Mouse (Mus musculus) hindbrain, embryonic 10.5 days (tissue): ENCODE data around the gene Hoxb4. TPM values are rescaled to one million over a fixed set of nuclear protein-coding genes. Genes with fewer than 3 reads are reported as not detected.

Source experiments
- DNase-seq: peaks from one replicate; pipeline ENCODE4 v3.0.0-alpha.2; 2017; ENCODE audit warnings: low spot score
- H3K27ac ChIP-seq: fragments of 300-500 bp; sonication (generic); 2 replicates; pipeline ENCODE4 v1.5.1; 2016; ENCODE audit warnings: mild to moderate bottlenecking, moderate library complexity
- H3K27me3 ChIP-seq: fragments of 300-500 bp; sonication (generic); 2 replicates; pipeline ENCODE4 v1.6.1; 2016; ENCODE audit warnings: mild to moderate bottlenecking; ENCODE audit not compliant: poor library complexity, insufficient read depth, severe bottlenecking
- H3K36me3 ChIP-seq: fragments of 300-500 bp; sonication (generic); 2 replicates; pipeline ENCODE4 v1.6.1; 2016; ENCODE audit warnings: mild to moderate bottlenecking, moderate library complexity
- H3K4me1 ChIP-seq: fragments of 300-500 bp; sonication (generic); replicated peaks from 2 replicates; pipeline ENCODE4 v1.6.1; 2016; ENCODE audit warnings: mild to moderate bottlenecking
- H3K4me3 ChIP-seq: fragments of 300-500 bp; sonication (generic); 2 replicates; pipeline ENCODE4 v1.5.1; 2016; ENCODE audit warnings: mild to moderate bottlenecking, moderate library complexity
- H3K9me3 ChIP-seq: fragments of 300-500 bp; sonication (generic); 2 replicates; pipeline ENCODE4 v1.6.1; 2016; ENCODE audit warnings: mild to moderate bottlenecking, moderate library complexity
- WGBS: fragments of 180-500 bp; shearing (Covaris S2); methylation state at CpG from one replicate; pipeline ENCODE4 v1.1.7; 2016; 5-methylcytosine and 5-hydroxymethylcytosine counted together
- polyA plus RNA-seq: library from polyadenylated mRNA; unstranded; fragments of >200 nt; fragmentation: Nextera tagmentation; extraction: Ambion mirVana; gene quantifications from 2 replicates; pipeline ENCODE4 v1.2.1, GENCODE M21; 2016

The Hoxb4 gene
- 0.47 and 3.1 TPM in 2 replicates for polyA plus RNA-seq

DNA sequence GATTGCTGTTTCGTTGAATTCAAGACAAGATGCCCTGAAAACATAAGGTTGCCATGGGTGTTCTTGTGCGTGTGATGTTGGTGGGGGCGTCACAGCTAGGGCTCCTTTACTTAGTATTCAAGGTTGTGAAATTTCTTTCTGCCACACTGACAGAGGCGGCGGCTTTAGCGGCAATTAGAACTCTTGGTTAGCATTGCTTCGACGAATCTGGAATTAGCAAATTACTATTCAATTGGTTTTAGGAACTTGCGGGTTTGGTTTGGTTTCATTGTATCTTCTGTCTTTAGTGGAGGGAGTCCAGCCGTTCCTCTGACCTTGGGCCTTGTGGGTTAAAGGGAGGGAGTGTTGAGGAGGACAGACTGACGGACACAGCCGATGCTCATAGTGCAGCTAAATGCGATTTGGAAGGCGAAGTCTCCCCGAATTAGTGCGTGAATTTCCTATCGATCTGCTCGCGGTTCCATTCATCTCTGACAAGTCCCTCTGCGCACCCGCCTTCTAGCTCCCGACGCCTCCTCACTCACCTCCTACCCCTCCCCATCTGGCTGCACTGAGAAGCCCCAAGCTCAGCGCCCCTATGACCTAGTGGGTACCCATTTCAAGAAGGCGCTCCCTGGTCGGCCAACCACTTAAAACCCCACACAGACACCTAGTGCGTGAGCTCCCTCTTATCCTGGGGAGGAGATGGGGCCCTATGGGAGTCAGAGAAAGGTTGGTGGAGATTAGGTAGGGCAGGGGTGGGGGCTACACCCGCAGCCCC is at the start of gene Hoxb4:
Gene Hoxb4, plus strand, starts transcription at position 660 of the 760 bp plus-strand sequence.
- H3K4me1 ChIP-seq: peaks cover 18% of the 10 kb centered on the region
- H3K4me3 ChIP-seq: peak within 1 kb of the TSS; percentile 56
- H3K36me3 ChIP-seq: no peaks in the 10 kb centered on the region
- no peak for DNase-seq
- H3K9me3 ChIP-seq: no peaks in the 10 kb centered on the region
- peaks cover 100% of the 10 kb centered on the region for H3K27me3 ChIP-seq
- WGBS: 2% methylated on average over 28 of the region's 28 CpGs
- peak within 1 kb of the TSS; percentile 70 for H3K27ac ChIP-seq

DNA sequence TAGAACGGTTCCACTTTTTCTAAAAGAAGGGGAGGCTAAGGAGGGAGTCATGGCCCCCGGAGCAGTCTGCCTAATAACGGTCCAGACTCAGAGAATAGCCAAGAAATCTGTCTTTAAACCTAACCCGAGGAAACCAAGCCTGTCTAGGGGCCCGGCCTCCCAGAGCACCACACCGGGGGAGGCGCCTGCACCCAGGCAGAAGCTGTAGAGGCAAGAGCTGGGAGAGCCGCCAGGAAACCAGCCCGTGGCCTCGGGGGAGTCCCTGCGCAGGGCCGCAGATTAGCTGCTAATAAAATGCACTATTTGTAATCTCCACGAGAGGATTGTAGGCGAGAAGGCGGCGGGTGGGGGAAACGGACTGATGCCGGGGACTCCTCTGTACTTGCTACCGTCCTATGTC is 48.2 kb upstream of the Hoxb4 start:
- no peaks in the 10 kb centered on the region for H3K9me3 ChIP-seq
- H3K4me3 ChIP-seq: no peak overlapping the region
- peaks cover 14% of the 10 kb centered on the region for H3K4me1 ChIP-seq
- no peaks in the 10 kb centered on the region for H3K36me3 ChIP-seq
- peaks cover 100% of the 10 kb centered on the region for H3K27me3 ChIP-seq
- no peak overlapping the region for H3K27ac ChIP-seq
- no peak for DNase-seq
- WGBS: under 1% methylated on average over 19 of the region's 19 CpGs

DNA sequence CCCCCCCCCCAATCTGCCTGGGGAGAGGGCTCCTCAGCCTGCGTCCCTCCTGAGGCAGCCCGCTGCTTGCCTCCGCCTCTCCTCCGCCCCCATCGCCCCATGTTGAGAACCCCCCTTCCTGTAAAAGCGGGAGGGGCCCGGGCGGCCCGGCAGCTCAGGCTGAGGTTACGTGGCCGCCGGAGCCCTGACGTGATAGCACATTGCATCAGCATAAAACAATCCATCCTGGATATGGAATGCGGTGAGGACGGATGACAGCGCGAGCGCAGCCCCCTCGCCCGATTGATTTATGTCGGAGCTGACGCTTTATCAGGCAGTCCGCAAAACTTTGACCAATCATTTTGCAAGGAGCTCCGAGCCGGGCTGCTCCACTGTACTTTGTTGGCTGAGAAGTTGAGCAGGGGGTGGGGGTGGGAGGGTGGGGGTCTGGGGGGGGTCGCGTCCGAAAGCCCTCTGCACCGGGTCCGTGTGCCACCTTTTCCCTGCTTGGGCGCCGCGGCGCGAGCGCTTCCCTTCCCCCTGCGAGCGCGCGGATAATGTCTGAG is 47.0 kb upstream of the Hoxb4 start, which contains the start of gene Hoxb9:
Gene Hoxb9, plus strand, starts transcription at position 462 of the 545 bp plus-strand sequence.
- Histone ChIP-seq H3K36me3 (no peaks in the 10 kb centered on the region), H3K9me3 (no peaks in the 10 kb centered on the region), H3K27ac (no peak within 1 kb of the TSS), H3K4me3 (peak within 1 kb of the TSS; percentile 24; the same call in 1 of the 2 replicates), H3K4me1 (peaks cover 14% of the 10 kb centered on the region), H3K27me3 (peaks cover 100% of the 10 kb centered on the region)
- 1% methylated on average over 40 of the region's 40 CpGs for whole genome bisulfite sequencing
- no peak for DNase-seq

DNA sequence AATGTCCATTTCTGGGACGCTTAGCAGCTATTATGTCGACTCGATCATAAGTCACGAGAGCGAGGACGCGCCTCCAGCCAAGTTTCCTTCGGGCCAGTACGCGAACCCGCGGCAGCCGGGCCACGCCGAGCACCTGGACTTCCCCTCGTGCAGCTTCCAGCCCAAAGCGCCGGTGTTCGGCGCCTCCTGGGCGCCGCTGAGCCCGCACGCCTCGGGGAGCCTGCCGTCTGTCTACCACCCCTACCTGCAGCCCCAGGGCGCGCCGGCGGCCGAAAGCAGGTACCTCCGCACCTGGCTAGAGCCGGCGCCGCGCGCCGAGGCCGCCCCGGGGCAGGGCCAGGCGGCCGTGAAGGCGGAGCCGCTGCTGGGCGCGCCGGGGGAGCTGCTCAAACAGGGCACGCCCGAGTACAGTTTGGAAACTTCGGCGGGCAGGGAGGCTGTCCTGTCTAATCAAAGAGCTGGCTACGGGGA is 46.5 kb upstream of the Hoxb4 start:
- H3K4me3 ChIP-seq: peak overlapping the region; percentile 24; the same call in 1 of the 2 replicates
- peaks cover 14% of the 10 kb centered on the region for H3K4me1 ChIP-seq
- no peaks in the 10 kb centered on the region for H3K9me3 ChIP-seq
- no peaks in the 10 kb centered on the region for H3K36me3 ChIP-seq
- H3K27ac ChIP-seq: no peak overlapping the region
- WGBS: under 1% methylated on average over 52 of the region's 52 CpGs
- peaks cover 100% of the 10 kb centered on the region for H3K27me3 ChIP-seq
- DNase-seq: no peak

DNA sequence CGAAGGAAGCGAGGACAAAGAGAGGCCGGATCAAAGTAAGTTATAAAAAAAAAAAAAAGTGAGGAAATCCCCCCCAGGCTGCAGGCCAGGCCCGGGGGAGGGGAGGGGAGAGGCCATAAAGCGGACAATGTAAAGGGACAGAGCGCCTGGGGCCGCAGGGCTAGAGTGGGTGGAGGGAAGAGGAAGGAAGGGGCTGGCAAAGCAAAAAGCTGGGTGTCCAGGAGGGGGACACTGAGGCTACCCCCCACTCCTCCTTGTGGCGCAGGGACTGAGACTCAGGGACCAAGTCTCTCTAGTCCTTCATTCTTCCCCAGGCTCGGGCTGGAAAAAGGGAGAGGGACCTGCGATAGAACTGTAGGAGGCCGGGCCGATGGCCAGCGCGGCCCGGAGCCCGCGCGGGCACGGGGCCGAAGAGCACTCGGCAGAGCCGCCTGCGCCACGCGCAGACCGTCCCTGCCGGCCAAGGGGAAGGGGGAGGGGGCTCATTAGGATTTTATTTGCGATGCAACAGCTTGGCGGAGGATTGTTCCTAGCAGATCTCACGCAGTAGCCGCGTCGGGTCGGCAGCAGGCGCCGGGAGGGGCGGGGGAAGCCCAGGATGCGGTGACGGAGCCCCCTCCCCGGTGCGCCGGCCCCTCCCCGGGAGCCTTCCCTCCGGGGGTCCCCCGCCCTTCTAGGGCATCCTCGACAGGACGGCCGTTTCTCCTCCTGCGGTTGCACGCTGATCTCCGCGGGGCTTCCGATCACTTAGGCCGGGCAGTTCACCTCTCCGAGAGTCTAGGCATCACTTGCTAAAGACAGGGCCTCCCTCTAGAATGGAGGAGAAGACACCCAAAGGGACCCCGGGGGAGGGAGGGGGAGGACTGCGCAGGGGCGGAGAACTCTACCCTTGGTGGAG is 45.8 kb upstream of the Hoxb4 start:
- Histone ChIP-seq H3K4me1 (peaks cover 14% of the 10 kb centered on the region), H3K27me3 (peaks cover 100% of the 10 kb centered on the region), H3K36me3 (no peaks in the 10 kb centered on the region), H3K27ac (no peak overlapping the region), H3K9me3 (no peaks in the 10 kb centered on the region), H3K4me3 (no peak overlapping the region)
- DNase-seq: no peak
- WGBS: under 1% methylated on average over 58 of the region's 58 CpGs

DNA sequence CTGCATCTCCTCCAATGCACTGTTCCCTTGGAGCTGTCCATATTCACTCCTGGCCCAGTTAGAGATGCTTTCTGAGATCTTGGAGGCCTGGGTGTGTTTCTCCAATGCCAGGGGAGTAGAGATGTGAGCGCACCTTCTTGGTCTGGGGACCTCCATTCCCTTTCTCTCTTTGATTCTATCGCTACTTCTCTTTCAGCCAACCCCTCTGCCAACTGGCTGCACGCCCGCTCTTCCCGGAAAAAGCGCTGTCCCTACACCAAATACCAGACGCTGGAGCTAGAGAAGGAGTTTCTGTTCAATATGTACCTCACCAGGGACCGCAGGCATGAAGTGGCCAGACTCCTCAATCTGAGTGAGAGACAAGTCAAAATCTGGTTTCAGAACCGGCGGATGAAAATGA is 43.6 kb upstream of the Hoxb4 start:
- 4% methylated on average over 10 of the region's 10 CpGs for WGBS
- Histone ChIP-seq H3K27ac (no peak overlapping the region), H3K36me3 (no peaks in the 10 kb centered on the region), H3K9me3 (no peaks in the 10 kb centered on the region), H3K4me3 (no peak overlapping the region), H3K27me3 (peaks cover 100% of the 10 kb centered on the region), H3K4me1 (peaks cover 14% of the 10 kb centered on the region)
- no peak for DNase-seq

DNA sequence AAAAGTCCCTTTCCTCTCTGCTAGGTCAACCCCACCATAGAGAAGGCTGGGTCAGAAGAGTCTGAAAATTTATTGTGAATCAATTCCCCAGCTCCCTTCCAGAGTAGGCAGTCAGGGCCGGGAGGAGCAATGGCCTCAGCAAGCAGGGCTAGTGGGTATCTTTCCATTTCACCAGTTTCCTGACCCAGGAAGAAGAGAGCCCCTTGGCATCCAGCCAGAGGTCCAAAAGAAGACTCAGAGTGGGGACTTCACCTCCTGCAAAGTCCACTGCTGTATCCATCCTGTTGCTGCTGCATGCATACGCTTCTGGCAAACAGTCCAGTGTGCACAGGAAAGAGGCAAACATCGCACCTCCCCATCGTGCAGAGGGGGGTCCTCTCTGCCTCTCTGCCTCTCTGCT is 42.2 kb upstream of the Hoxb4 start:
- Histone ChIP-seq H3K4me3 (no peak overlapping the region), H3K27ac (no peak overlapping the region), H3K36me3 (no peaks in the 10 kb centered on the region), H3K27me3 (peaks cover 100% of the 10 kb centered on the region), H3K4me1 (peaks cover 14% of the 10 kb centered on the region), H3K9me3 (no peaks in the 10 kb centered on the region)
- no peak for DNase-seq
- 6% methylated on average over 4 of the region's 4 CpGs for WGBS

DNA sequence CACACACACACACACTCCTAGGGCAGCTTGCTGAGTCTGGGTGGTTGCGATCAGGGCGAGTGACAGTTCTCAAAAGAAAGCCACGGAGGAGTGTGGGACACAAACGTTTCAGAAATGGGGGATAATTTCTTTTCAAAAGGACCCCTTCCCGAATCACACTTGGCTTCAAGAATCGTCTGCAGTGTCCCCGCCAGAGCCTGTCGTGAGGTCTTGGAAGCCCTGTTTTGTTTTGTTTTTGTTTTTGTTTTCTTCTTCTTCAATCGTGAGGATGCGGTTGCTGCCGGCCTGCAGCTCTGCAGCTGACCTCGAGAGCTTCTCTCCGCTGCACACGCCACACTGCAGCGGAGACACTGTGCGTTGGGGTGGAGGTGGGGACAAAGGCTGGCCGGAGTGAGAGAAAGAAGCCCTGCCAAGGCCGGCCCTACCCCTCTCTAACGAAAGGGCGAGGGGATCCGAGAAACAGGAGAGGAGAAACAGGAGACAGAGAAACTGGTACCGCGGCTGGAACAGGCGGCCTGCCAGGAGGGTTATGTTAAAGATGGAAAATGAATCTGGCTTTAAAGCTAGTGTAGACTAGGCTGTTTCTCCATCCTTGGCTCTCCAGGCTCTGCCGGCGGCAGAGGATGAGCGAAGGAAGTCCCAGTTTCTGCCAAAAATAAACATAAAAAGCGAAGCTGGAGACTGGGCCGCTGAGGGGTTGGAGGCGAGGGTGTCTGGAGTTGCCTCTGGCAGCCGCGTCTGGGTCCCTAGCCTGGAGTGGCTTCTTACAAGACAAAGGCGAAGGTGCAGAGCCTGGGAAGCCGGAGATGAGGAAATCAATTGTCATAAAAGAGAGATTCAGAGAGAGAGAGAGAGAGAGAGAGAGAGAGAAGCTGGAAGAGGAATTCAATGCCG is 40.7 kb upstream of the Hoxb4 start:
- Histone ChIP-seq H3K27ac (no peak overlapping the region), H3K36me3 (no peaks in the 10 kb centered on the region), H3K9me3 (no peaks in the 10 kb centered on the region), H3K27me3 (peaks cover 100% of the 10 kb centered on the region), H3K4me1 (peaks cover 1% of the 10 kb centered on the region), H3K4me3 (no peak overlapping the region)
- no peak for DNase-seq
- under 1% methylated on average over 35 of the region's 35 CpGs for WGBS

DNA sequence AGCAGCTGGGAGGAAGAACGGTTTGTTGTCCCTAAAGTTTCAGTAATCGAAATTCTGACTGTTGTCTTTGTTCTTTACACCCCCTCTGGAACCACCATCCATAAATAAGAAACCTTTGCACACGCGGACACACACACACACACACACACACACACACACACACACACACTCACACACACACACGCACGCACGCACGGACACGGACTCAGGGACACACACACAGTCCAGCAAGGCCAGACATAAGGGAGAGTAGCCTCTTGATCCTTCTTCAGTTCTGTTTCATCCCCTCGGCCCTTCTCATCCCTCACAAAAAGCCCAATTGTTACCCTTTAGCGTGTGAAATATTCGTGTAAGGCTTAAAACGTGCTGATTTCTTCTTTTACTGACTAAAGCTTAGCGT is 39.7 kb upstream of the Hoxb4 start:
- Histone ChIP-seq H3K36me3 (no peaks in the 10 kb centered on the region), H3K4me1 (peaks cover 5% of the 10 kb centered on the region; the same call in 1 of the 2 replicates), H3K27me3 (peaks cover 100% of the 10 kb centered on the region), H3K9me3 (no peaks in the 10 kb centered on the region), H3K4me3 (no peak overlapping the region), H3K27ac (no peak overlapping the region)
- 19% methylated on average over 14 of the region's 14 CpGs for WGBS
- no peak for DNase-seq

DNA sequence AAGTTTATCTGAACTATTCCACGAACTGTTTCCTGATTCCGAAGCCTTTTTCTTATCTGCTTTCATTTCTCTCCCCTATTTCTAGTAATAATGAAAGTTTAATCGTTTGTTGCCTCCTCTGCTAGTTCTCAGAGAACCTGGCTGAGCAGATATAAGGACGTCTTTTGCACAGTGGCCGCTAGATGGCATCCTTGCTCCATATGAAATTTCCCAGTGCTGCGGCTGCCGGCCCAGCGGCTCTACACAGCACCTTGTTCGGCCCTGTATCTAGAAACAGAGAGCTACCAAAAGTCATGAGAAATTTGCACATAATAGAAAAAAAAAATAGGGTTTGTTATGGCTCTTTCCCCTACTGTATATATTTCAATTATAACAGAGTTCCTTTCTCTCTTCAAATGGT is 39.3 kb upstream of the Hoxb4 start:
- Histone ChIP-seq H3K9me3 (no peaks in the 10 kb centered on the region), H3K36me3 (no peaks in the 10 kb centered on the region), H3K27me3 (peaks cover 100% of the 10 kb centered on the region), H3K27ac (no peak overlapping the region), H3K4me3 (no peak overlapping the region), H3K4me1 (peaks cover 5% of the 10 kb centered on the region)
- peak; percentile 84 for DNase-seq
- WGBS: under 1% methylated on average over 9 of the region's 9 CpGs

DNA sequence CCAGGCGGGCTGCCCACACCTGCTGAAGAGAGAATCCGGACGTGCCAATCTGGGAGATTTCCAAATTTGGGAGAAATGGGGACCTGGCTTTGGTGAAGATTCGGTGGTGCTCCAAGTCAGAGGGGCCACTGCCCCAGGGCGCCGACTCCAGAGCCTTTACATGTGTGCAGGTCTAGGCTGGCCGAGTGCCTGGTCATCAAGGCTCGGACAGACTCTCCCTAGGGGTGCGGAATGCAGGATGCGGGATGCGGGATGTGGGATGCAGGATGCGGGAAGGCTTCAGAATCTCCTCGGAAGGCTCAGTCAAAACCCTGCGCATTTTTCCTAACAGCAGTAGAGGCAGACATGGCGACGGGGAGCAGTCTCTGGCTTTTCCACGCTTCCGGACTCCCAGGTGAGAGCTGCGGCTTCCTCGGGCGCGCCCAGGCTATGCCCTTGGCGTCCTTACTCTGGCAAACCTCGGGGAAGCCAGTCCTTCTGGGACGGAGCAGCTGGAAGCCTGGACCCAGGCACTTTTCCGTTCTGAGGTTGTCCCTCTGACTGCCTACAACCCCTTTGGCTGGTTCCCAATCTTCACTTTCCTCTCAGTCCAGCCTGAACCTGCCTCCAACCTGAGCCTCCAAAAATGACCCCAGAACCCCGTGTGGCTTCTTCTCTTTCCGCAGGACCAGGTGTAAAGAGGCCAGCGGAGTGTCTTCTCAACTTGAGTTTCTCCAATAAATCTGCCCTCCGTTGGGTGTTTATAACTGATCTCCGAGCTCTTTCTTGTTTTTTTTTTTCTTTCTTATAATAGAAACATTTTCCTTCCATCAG is 38.4 kb upstream of the Hoxb4 start:
- H3K27me3 ChIP-seq: peaks cover 100% of the 10 kb centered on the region
- H3K27ac ChIP-seq: no peak overlapping the region
- H3K36me3 ChIP-seq: no peaks in the 10 kb centered on the region
- no peak for DNase-seq
- no peak overlapping the region for H3K4me3 ChIP-seq
- H3K9me3 ChIP-seq: no peaks in the 10 kb centered on the region
- 3% methylated on average over 31 of the region's 31 CpGs for WGBS
- peaks cover 13% of the 10 kb centered on the region for H3K4me1 ChIP-seq
